Mouse (Mus musculus) heart, embryonic 15.5 days (tissue): ENCODE results near the gene Prrt3. TPM values are rescaled to one million over a fixed set of nuclear protein-coding genes. Genes with fewer than 3 reads are reported as not detected.

ENCODE experiments used
- ATAC-seq: fragments of 200-750 bp; cut with Nextera tagmentation; replicated peaks from 2 replicates; pipeline ENCODE4 v1.8.0; 2017; ENCODE audit warnings: low read depth, moderate TSS enrichment; ENCODE audit not compliant: insufficient number of reproducible peaks, insufficient read depth, low FRiP score
- H3K27ac ChIP-seq: fragments of 300-500 bp; sonication (generic); 2 replicates; pipeline ENCODE4 v1.5.1; 2015; ENCODE audit warnings: mild to moderate bottlenecking, inconsistent platforms
- H3K27me3 ChIP-seq: fragments of 300-500 bp; sonication (generic); 2 replicates; pipeline ENCODE4 v1.6.1; 2015; ENCODE audit warnings: inconsistent platforms
- H3K36me3 ChIP-seq: fragments of 300-500 bp; sonication (generic); 2 replicates; pipeline ENCODE4 v1.6.1; 2015; ENCODE audit warnings: mild to moderate bottlenecking, inconsistent platforms
- H3K4me1 ChIP-seq: fragments of 300-500 bp; sonication (generic); replicated peaks from 2 replicates; pipeline ENCODE4 v1.6.1; 2015; ENCODE audit warnings: inconsistent platforms
- H3K4me2 ChIP-seq: fragments of 300-500 bp; sonication (generic); 2 replicates; pipeline ENCODE4 v1.6.1; 2015; ENCODE audit warnings: inconsistent platforms, mild to moderate bottlenecking, moderate library complexity
- H3K4me3 ChIP-seq: fragments of 300-500 bp; sonication (generic); 2 replicates; pipeline ENCODE4 v1.5.1; 2015; ENCODE audit warnings: mild to moderate bottlenecking, inconsistent platforms
- H3K9ac ChIP-seq: fragments of 300-500 bp; sonication (generic); 2 replicates; pipeline ENCODE4 v1.6.1; 2015; ENCODE audit warnings: mild to moderate bottlenecking, inconsistent platforms
- H3K9me3 ChIP-seq: fragments of 300-500 bp; sonication (generic); replicated peaks from 2 replicates; pipeline ENCODE4 v1.6.1; 2016; ENCODE audit warnings: inconsistent platforms
- WGBS: fragments of 180-500 bp; shearing (Covaris S2); methylation state at CpG from one replicate; pipeline ENCODE4 v1.1.7; 2015; ENCODE audit warnings: mixed read lengths; 5-methylcytosine and 5-hydroxymethylcytosine counted together
- microRNA-seq: library from miRNA; unstranded; fragments of <30 nt; microRNA quantifications from one replicate; pipeline ENCODE4, GENCODE M21; 2016
- polyA plus RNA-seq: library from polyadenylated mRNA; unstranded; fragments of >200 nt; fragmentation: Nextera tagmentation; extraction: Ambion mirVana; gene quantifications from 2 replicates; pipeline ENCODE4 v1.2.1, GENCODE M21; 2015

Prrt3 gene
- polyA plus RNA-seq, 1 experiment from 2014 or later, result 0.18 TPM

- ATAC-seq, result no peak
- WGBS, result 85% methylated on average over 8 of the region's 8 CpGs
These were observed 57.3 kb downstream of the Prrt3 start for GRCm38 (mm10) chr6:113444207-113444965.

More at GRCm38 (mm10) chr6:113444207-113444965, 57.3 kb downstream of the Prrt3 start:
- Histone ChIP-seq H3K9ac (no peak overlapping the region), H3K4me2 (no peak overlapping the region), H3K27me3 (no peaks in the 10 kb centered on the region), H3K36me3 (peaks cover 21% of the 10 kb centered on the region), H3K4me3 (no peak overlapping the region), H3K27ac (no peak overlapping the region), H3K4me1 (peaks cover 6% of the 10 kb centered on the region), H3K9me3 (no peaks in the 10 kb centered on the region)

Small RNAs within 50 kb of the gene (microRNA-seq; reads per million reads assigned to microRNA genes)
- gene Gm23365, result not detected

Other genes with a start within 250 kb of the Prrt3 start
- gene Cpne9, start 219.6 kb downstream of the Prrt3 start, polyA plus RNA-seq, result 0.25 TPM in 1 of 2 replicates, not detected in the other
- gene Brpf1, start 194.8 kb downstream of the Prrt3 start, polyA plus RNA-seq, result 9.0 and 12.0 TPM in 2 replicates
- 6.1 and 9.6 TPM in 2 replicates for gene Ogg1, start 175.0 kb downstream of the Prrt3 start, polyA plus RNA-seq
- 110 and 122 TPM in 2 replicates for gene Camk1, start 157.9 kb downstream of the Prrt3 start, polyA plus RNA-seq
- gene Tada3, start 124.0 kb downstream of the Prrt3 start, polyA plus RNA-seq, result 36.1 and 43.9 TPM in 2 replicates
- gene Arpc4, start 123.8 kb downstream of the Prrt3 start, polyA plus RNA-seq, result 232 and 253 TPM in 2 replicates
- gene Ttll3, start 112.7 kb downstream of the Prrt3 start, polyA plus RNA-seq, result 1.4 and 2.0 TPM in 2 replicates
- gene Rpusd3, start 82.6 kb downstream of the Prrt3 start, polyA plus RNA-seq, result 9.5 and 16.1 TPM in 2 replicates
- gene Cidec, start 66.2 kb downstream of the Prrt3 start, polyA plus RNA-seq, result not detected in 2 replicates
- gene Jagn1, start 59.4 kb downstream of the Prrt3 start, polyA plus RNA-seq, result 57.4 and 64.0 TPM in 2 replicates
- gene Il17re, start 43.4 kb downstream of the Prrt3 start, polyA plus RNA-seq, result 1.4 and 3.5 TPM in 2 replicates
- gene Il17rc, start 30.5 kb downstream of the Prrt3 start, polyA plus RNA-seq, result 11.5 and 15.6 TPM in 2 replicates
- gene Creld1, start 18.6 kb downstream of the Prrt3 start, polyA plus RNA-seq, result 38.3 and 44.3 TPM in 2 replicates
- 84.7 and 90.0 TPM in 2 replicates for gene Emc3, start 29.7 kb upstream of the Prrt3 start, polyA plus RNA-seq
- 7.8 and 7.9 TPM in 2 replicates for gene Fancd2, start 29.8 kb upstream of the Prrt3 start, polyA plus RNA-seq
- gene Fancd2os, start 98.8 kb upstream of the Prrt3 start, polyA plus RNA-seq, result 0.15 TPM in 1 of 2 replicates, not detected in the other
- 159 and 162 TPM in 2 replicates for gene Brk1, start 102.8 kb upstream of the Prrt3 start, polyA plus RNA-seq
- 25.6 and 31.0 TPM in 2 replicates for gene Vhl, start 122.0 kb upstream of the Prrt3 start, polyA plus RNA-seq
- 4.7 and 5.6 TPM in 2 replicates for gene Irak2, start 136.5 kb upstream of the Prrt3 start, polyA plus RNA-seq
- gene Tatdn2, start 195.1 kb upstream of the Prrt3 start, polyA plus RNA-seq, result 0.77 and 0.85 TPM in 2 replicates
- gene Ghrl, start 217.9 kb upstream of the Prrt3 start, polyA plus RNA-seq, result 0.30 TPM in 1 of 2 replicates, not detected in the other
- gene Sec13, start 238.8 kb upstream of the Prrt3 start, polyA plus RNA-seq, result 160 and 194 TPM in 2 replicates